Mouse (Mus musculus): ENCODE results near the gene Mup16.
"Not testable (repeated sequence)": the region's sequence is repeated elsewhere in the genome, so short reads cannot be mapped to it uniquely, and the experiment has no call there.

The Mup16 gene

DNA sequence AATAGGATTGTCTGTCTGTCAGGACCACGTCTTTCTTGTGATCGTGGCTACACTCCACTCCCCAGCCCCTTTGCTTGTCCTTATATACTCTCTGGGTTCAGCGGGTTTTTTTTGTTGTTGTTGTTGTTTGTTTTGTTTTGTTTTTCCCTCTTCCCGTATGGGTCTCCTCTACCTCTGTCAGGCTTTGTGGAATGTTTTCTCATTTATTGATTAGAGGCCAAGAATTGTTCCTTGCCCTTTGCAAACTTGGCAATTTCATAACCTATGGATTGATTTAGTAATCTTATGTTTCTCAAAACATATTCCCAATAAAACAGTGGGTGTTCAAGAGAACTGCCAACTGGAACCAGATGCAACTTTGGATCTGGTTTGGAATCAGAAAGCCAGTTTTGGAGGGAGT lies at the start of gene Mup16:
TSS of gene Mup16 (minus strand) at position 101 of the 400 bp plus-strand sequence.
- DNase-seq (ENCODE audit: low spot score): not testable (repeated sequence)

GRCm38 (mm10) chr4:61555887-61556286 lies 36.6 kb upstream of the Mup16 start:
- DNase-seq (ENCODE audit: low spot score): peak; percentile 3
